Mouse (Mus musculus): ENCODE measurements around the gene Ephb1. TPM values are rescaled to one million over a fixed set of nuclear protein-coding genes. Genes with fewer than 3 reads are reported as not detected.

The Ephb1 gene
- polyA plus RNA-seq, 1 experiment from 2014 or later: 41.2 TPM

GRCm38 (mm10) chr9:102371036-102371770, 16.7 kb upstream of the Ephb1 start:
- no peak for ATAC-seq
- H3K4me2 ChIP-seq (ENCODE audit: low read length): no peak overlapping the region
- no peaks in the 10 kb centered on the region for H3K4me1 ChIP-seq (ENCODE audit: control insufficient read depth, insufficient read depth, low read depth, low read length)
- no peaks in the 10 kb centered on the region for H3K36me3 ChIP-seq (ENCODE audit: control insufficient read depth, insufficient read depth, low read length)
- no peak overlapping the region for H3K9ac ChIP-seq (ENCODE audit: low read depth, low read length)
- H3K9me3 ChIP-seq (ENCODE audit: control insufficient read depth, low read length): no peaks in the 10 kb centered on the region
- WGBS: 58% methylated on average over 14 of the region's 14 CpGs
- H3K27me3 ChIP-seq (replicated peaks; ENCODE audit: control insufficient read depth, insufficient read depth, low read length): no peaks in the 10 kb centered on the region
- no peak overlapping the region for H3K4me3 ChIP-seq (ENCODE audit: low read length)
- H3K27ac ChIP-seq (ENCODE audit: low read depth, low read length): no peak overlapping the region

- Histone ChIP-seq H3K9ac (ENCODE audit: low read depth, low read length) (no peak overlapping the region), H3K27me3 (replicated peaks; ENCODE audit: control insufficient read depth, insufficient read depth, low read length) (no peaks in the 10 kb centered on the region), H3K4me3 (ENCODE audit: low read length) (no peak overlapping the region), H3K4me1 (ENCODE audit: control insufficient read depth, insufficient read depth, low read depth, low read length) (no peaks in the 10 kb centered on the region), H3K36me3 (ENCODE audit: control insufficient read depth, insufficient read depth, low read length) (no peaks in the 10 kb centered on the region), H3K4me2 (ENCODE audit: low read length) (no peak overlapping the region), H3K9me3 (ENCODE audit: control insufficient read depth, low read length) (no peaks in the 10 kb centered on the region), H3K27ac (ENCODE audit: low read depth, low read length) (no peak overlapping the region)
- ATAC-seq: no peak
- WGBS: 69% methylated on average over 8 of the region's 8 CpGs
These were observed 15.6 kb upstream of the Ephb1 start for GRCm38 (mm10) chr9:102370141-102370540.

GRCm38 (mm10) chr9:102369141-102369540, 14.6 kb upstream of the Ephb1 start:
- Histone ChIP-seq H3K4me2 (ENCODE audit: low read length) (no peak overlapping the region), H3K27ac (ENCODE audit: low read depth, low read length) (no peak overlapping the region), H3K4me3 (ENCODE audit: low read length) (no peak overlapping the region), H3K4me1 (ENCODE audit: control insufficient read depth, insufficient read depth, low read depth, low read length) (no peaks in the 10 kb centered on the region), H3K36me3 (ENCODE audit: control insufficient read depth, insufficient read depth, low read length) (no peaks in the 10 kb centered on the region), H3K9ac (ENCODE audit: low read depth, low read length) (no peak overlapping the region), H3K9me3 (ENCODE audit: control insufficient read depth, low read length) (no peaks in the 10 kb centered on the region), H3K27me3 (replicated peaks; ENCODE audit: control insufficient read depth, insufficient read depth, low read length) (no peaks in the 10 kb centered on the region)
- WGBS: 76% methylated on average over 3 of the region's 3 CpGs
- no peak for ATAC-seq

- Histone ChIP-seq H3K4me3 (ENCODE audit: low read length) (no peak overlapping the region), H3K27me3 (replicated peaks; ENCODE audit: control insufficient read depth, insufficient read depth, low read length) (no peaks in the 10 kb centered on the region), H3K9ac (ENCODE audit: low read depth, low read length) (no peak overlapping the region), H3K4me2 (ENCODE audit: low read length) (no peak overlapping the region), H3K36me3 (ENCODE audit: control insufficient read depth, insufficient read depth, low read length) (no peaks in the 10 kb centered on the region), H3K27ac (ENCODE audit: low read depth, low read length) (no peak overlapping the region), H3K4me1 (ENCODE audit: control insufficient read depth, insufficient read depth, low read depth, low read length) (no peaks in the 10 kb centered on the region), H3K9me3 (ENCODE audit: control insufficient read depth, low read length) (no peaks in the 10 kb centered on the region)
- WGBS: 97% methylated on average over 2 of the region's 2 CpGs
- no peak for ATAC-seq
These were observed 13.3 kb upstream of the Ephb1 start for GRCm38 (mm10) chr9:102367796-102368195.

GRCm38 (mm10) chr9:102365536-102365935, 11.0 kb upstream of the Ephb1 start:
- Histone ChIP-seq H3K4me2 (ENCODE audit: low read length) (no peak overlapping the region), H3K27ac (ENCODE audit: low read depth, low read length) (no peak overlapping the region), H3K27me3 (replicated peaks; ENCODE audit: control insufficient read depth, insufficient read depth, low read length) (no peaks in the 10 kb centered on the region), H3K4me3 (ENCODE audit: low read length) (no peak overlapping the region), H3K9me3 (ENCODE audit: control insufficient read depth, low read length) (no peaks in the 10 kb centered on the region), H3K9ac (ENCODE audit: low read depth, low read length) (no peak overlapping the region), H3K36me3 (ENCODE audit: control insufficient read depth, insufficient read depth, low read length) (no peaks in the 10 kb centered on the region), H3K4me1 (ENCODE audit: control insufficient read depth, insufficient read depth, low read depth, low read length) (no peaks in the 10 kb centered on the region)
- 88% methylated on average over 2 of the region's 2 CpGs for WGBS
- no peak for ATAC-seq

GRCm38 (mm10) chr9:102359311-102359710, 4.8 kb upstream of the Ephb1 start:
- Histone ChIP-seq H3K9me3 (ENCODE audit: control insufficient read depth, low read length) (no peaks in the 10 kb centered on the region), H3K4me3 (ENCODE audit: low read length) (no peak overlapping the region), H3K27ac (ENCODE audit: low read depth, low read length) (no peak overlapping the region), H3K27me3 (replicated peaks; ENCODE audit: control insufficient read depth, insufficient read depth, low read length) (peaks cover 11% of the 10 kb centered on the region; the same call in 1 of the 2 replicates), H3K4me2 (ENCODE audit: low read length) (no peak overlapping the region), H3K9ac (ENCODE audit: low read depth, low read length) (no peak overlapping the region), H3K36me3 (ENCODE audit: control insufficient read depth, insufficient read depth, low read length) (no peaks in the 10 kb centered on the region), H3K4me1 (ENCODE audit: control insufficient read depth, insufficient read depth, low read depth, low read length) (no peaks in the 10 kb centered on the region)
- no peak for ATAC-seq
- WGBS: 95% methylated on average over 6 of the region's 6 CpGs

- Histone ChIP-seq H3K4me1 (ENCODE audit: control insufficient read depth, insufficient read depth, low read depth, low read length) (no peaks in the 10 kb centered on the region), H3K9ac (ENCODE audit: low read depth, low read length) (no peak overlapping the region), H3K4me3 (ENCODE audit: low read length) (no peak overlapping the region), H3K4me2 (ENCODE audit: low read length) (no peak overlapping the region), H3K27me3 (replicated peaks; ENCODE audit: control insufficient read depth, insufficient read depth, low read length) (peaks cover 11% of the 10 kb centered on the region; the same call in 1 of the 2 replicates), H3K9me3 (ENCODE audit: control insufficient read depth, low read length) (no peaks in the 10 kb centered on the region), H3K36me3 (ENCODE audit: control insufficient read depth, insufficient read depth, low read length) (no peaks in the 10 kb centered on the region), H3K27ac (ENCODE audit: low read depth, low read length) (no peak overlapping the region)
- no peak for ATAC-seq
- 79% methylated on average over 3 of the region's 3 CpGs for WGBS
These were observed 4.2 kb upstream of the Ephb1 start for GRCm38 (mm10) chr9:102358711-102359110.

GRCm38 (mm10) chr9:102358011-102358410, 3.5 kb upstream of the Ephb1 start:
- H3K9me3 ChIP-seq (ENCODE audit: control insufficient read depth, low read length): no peaks in the 10 kb centered on the region
- H3K27me3 ChIP-seq (replicated peaks; ENCODE audit: control insufficient read depth, insufficient read depth, low read length): peaks cover 11% of the 10 kb centered on the region; the same call in 1 of the 2 replicates
- H3K36me3 ChIP-seq (ENCODE audit: control insufficient read depth, insufficient read depth, low read length): no peaks in the 10 kb centered on the region
- no peak overlapping the region for H3K9ac ChIP-seq (ENCODE audit: low read depth, low read length)
- H3K4me1 ChIP-seq (ENCODE audit: control insufficient read depth, insufficient read depth, low read depth, low read length): no peaks in the 10 kb centered on the region
- no peak overlapping the region for H3K27ac ChIP-seq (ENCODE audit: low read depth, low read length)
- no peak for ATAC-seq
- H3K4me2 ChIP-seq (ENCODE audit: low read length): no peak overlapping the region
- 75% methylated on average over 6 of the region's 6 CpGs for WGBS
- H3K4me3 ChIP-seq (ENCODE audit: low read length): no peak overlapping the region

GRCm38 (mm10) chr9:102356516-102356915, 2.0 kb upstream of the Ephb1 start:
- Histone ChIP-seq H3K9ac (ENCODE audit: low read depth, low read length) (no peak overlapping the region), H3K9me3 (ENCODE audit: control insufficient read depth, low read length) (no peaks in the 10 kb centered on the region), H3K27me3 (replicated peaks; ENCODE audit: control insufficient read depth, insufficient read depth, low read length) (peaks cover 11% of the 10 kb centered on the region; the same call in 1 of the 2 replicates), H3K4me1 (ENCODE audit: control insufficient read depth, insufficient read depth, low read depth, low read length) (peaks cover 5% of the 10 kb centered on the region), H3K4me2 (ENCODE audit: low read length) (no peak overlapping the region), H3K4me3 (ENCODE audit: low read length) (no peak overlapping the region), H3K36me3 (ENCODE audit: control insufficient read depth, insufficient read depth, low read length) (no peaks in the 10 kb centered on the region), H3K27ac (ENCODE audit: low read depth, low read length) (no peak overlapping the region)
- no peak for ATAC-seq
- WGBS: 82% methylated on average over 10 of the region's 10 CpGs
